9 mouse cellular contexts compared by ENCODE assay signal in genomic region chr10:62404901-62405300, GRCm38 (mm10). TPM values are rescaled to one million over a fixed set of nuclear protein-coding genes. Genes with fewer than 3 reads are reported as not detected.
DNase-seq lines count a peak whose midpoint lies in the region; ATAC-seq lines count a peak whose summit lies in the region.
"Had no signal": no experiment of that assay in that cellular context is flagged by ENCODE, and none has a peak within 500 bp of the region (broad histone marks: within the 10 kb centered on the region; RNA-seq: fewer than 3 reads in every experiment).

No protein-coding gene starts in this region.

- no peak for ATAC-seq in megakaryocyte, adult 5-6 weeks (ENCODE audit: poor library complexity, severe bottlenecking)
- ATAC-seq in forebrain, embryonic 16.5 days, result no peak; the same call in 1 of the 2 replicates
- ATAC-seq in hindbrain, embryonic 13.5 days (ENCODE audit: low FRiP score), result no peak
- ATAC-seq in midbrain, embryonic 11.5 days (ENCODE audit: low FRiP score), result no peak
- ATAC-seq in inflammation-experienced regulatory T-cells, adult 6 months, result no peak
- ATAC-seq: Patski had no signal

- WGBS in forebrain, embryonic 16.5 days, result 54% methylated on average over 14 of the region's 14 CpGs
- WGBS in hindbrain, embryonic 13.5 days, result 49% methylated on average over 14 of the region's 14 CpGs
- WGBS in midbrain, embryonic 11.5 days, result 40% methylated on average over 14 of the region's 14 CpGs

- H3K9ac ChIP-seq in forebrain, embryonic 16.5 days (replicated peaks; ENCODE audit: low read depth, low read length), result no peak overlapping the region
- H3K9ac ChIP-seq in hindbrain, embryonic 13.5 days, result 0 out of 2 replicates have a peak overlapping the region, but pooled peaks have one; percentile 26
- no peak overlapping the region for H3K9ac ChIP-seq in midbrain, embryonic 11.5 days (ENCODE audit: low read length)

- no peak overlapping the region for H3K27ac ChIP-seq in forebrain, embryonic 16.5 days (ENCODE audit: low read length)
- no peak overlapping the region for H3K27ac ChIP-seq in hindbrain, embryonic 13.5 days
- no peak overlapping the region for H3K27ac ChIP-seq in midbrain, embryonic 11.5 days (ENCODE audit: low read depth, low read length)

- H3K27me3 ChIP-seq in megakaryocyte, embryonic 14.5 days (replicated peaks), result peaks cover 55% of the 10 kb centered on the region
- H3K27me3 ChIP-seq in forebrain, embryonic 16.5 days (replicated peaks; ENCODE audit: control insufficient read depth, insufficient read depth, low read length), result no peaks in the 10 kb centered on the region
- H3K27me3 ChIP-seq in hindbrain, embryonic 13.5 days, result peaks cover 22% of the 10 kb centered on the region
- H3K27me3 ChIP-seq in midbrain, embryonic 11.5 days (ENCODE audit: control insufficient read depth, insufficient read depth, low read length), result no peaks in the 10 kb centered on the region

- H3K4me3 ChIP-seq in megakaryocyte, embryonic 14.5 days (replicated peaks), result peak overlapping the region; percentile 25
- no peak overlapping the region for H3K4me3 ChIP-seq in forebrain, embryonic 16.5 days (replicated peaks; ENCODE audit: low read length)
- peak overlapping the region; percentile 4; the same call in 1 of the 2 replicates for H3K4me3 ChIP-seq in hindbrain, embryonic 13.5 days
- H3K4me3 ChIP-seq in midbrain, embryonic 11.5 days (ENCODE audit: low read depth, low read length), result no peak overlapping the region

- no peak for DNase-seq in midbrain, embryonic 11.5 days (ENCODE audit: low spot score, missing footprints)
- peak; percentile 74 for DNase-seq in thymus, postnatal 14 days
- no peak for DNase-seq in layer of hippocampus, adult 8-10 months (ENCODE audit: low spot score in 2 of 2)

- no peaks in the 10 kb centered on the region for H3K9me3 ChIP-seq in megakaryocyte, embryonic 14.5 days
- H3K9me3 ChIP-seq in forebrain, embryonic 16.5 days (ENCODE audit: control insufficient read depth, low read length), result no peaks in the 10 kb centered on the region
- H3K9me3 ChIP-seq in hindbrain, embryonic 13.5 days, result no peaks in the 10 kb centered on the region
- H3K9me3 ChIP-seq in midbrain, embryonic 11.5 days (ENCODE audit: control insufficient read depth, low read length), result no peaks in the 10 kb centered on the region

- H3K36me3 ChIP-seq in megakaryocyte, embryonic 14.5 days (replicated peaks; ENCODE audit: low read length), result no peaks in the 10 kb centered on the region
- no peaks in the 10 kb centered on the region for H3K36me3 ChIP-seq in forebrain, embryonic 16.5 days (ENCODE audit: control insufficient read depth, insufficient read depth)
- H3K36me3 ChIP-seq in hindbrain, embryonic 13.5 days, result no peaks in the 10 kb centered on the region
- H3K36me3 ChIP-seq in midbrain, embryonic 11.5 days (ENCODE audit: control insufficient read depth, insufficient read depth, low read length), result no peaks in the 10 kb centered on the region

- H3K4me2 ChIP-seq in forebrain, embryonic 16.5 days (ENCODE audit: low read length), result peak overlapping the region; percentile 15; the same call in 1 of the 2 replicates
- H3K4me2 ChIP-seq in hindbrain, embryonic 13.5 days, result peak overlapping the region; percentile 36
- peak overlapping the region; percentile 23 for H3K4me2 ChIP-seq in midbrain, embryonic 11.5 days

- peaks cover 11% of the 10 kb centered on the region for H3K4me1 ChIP-seq in megakaryocyte, embryonic 14.5 days
- H3K4me1 ChIP-seq in forebrain, embryonic 16.5 days (replicated peaks; ENCODE audit: control insufficient read depth, insufficient read depth, low read length), result no peaks in the 10 kb centered on the region
- H3K4me1 ChIP-seq in hindbrain, embryonic 13.5 days (replicated peaks), result no peaks in the 10 kb centered on the region
- H3K4me1 ChIP-seq in midbrain, embryonic 11.5 days (ENCODE audit: control insufficient read depth, insufficient read depth, low read length), result no peaks in the 10 kb centered on the region

RNA-seq across cellular contexts. Expression of gene Hkdc1, which starts 17.4 kb away (rescaled TPM):
- not detected in 2 replicates for polyA plus RNA-seq in megakaryocyte, embryonic 14.5 days (2012; ENCODE audit: insufficient read depth, low replicate concordance)
- not detected in 2 replicates for total RNA-seq in megakaryocyte, adult 5-6 weeks (2015)
- not detected in 2 replicates for total RNA-seq in megakaryocyte, adult 5-6 weeks (2017)
- polyA plus RNA-seq in forebrain, embryonic 16.5 days (2015; fragmentation: Nextera tagmentation; extraction: Ambion mirVana), result 0.11 and 0.28 TPM in 2 replicates
- polyA plus RNA-seq in hindbrain, embryonic 13.5 days (2015; fragmentation: Nextera tagmentation; extraction: Ambion mirVana), result 0.70 and 0.89 TPM in 2 replicates
- polyA plus RNA-seq in midbrain, embryonic 11.5 days (2014; fragmentation: Nextera tagmentation; extraction: Ambion mirVana), result 0.07 and 0.11 TPM in 2 replicates
- 1 to 10 TPM; 3.2 to 6.4 (median 5.2) TPM for total RNA-seq in layer of hippocampus, adult 8-10 months (2022)
- polyA plus RNA-seq in inflammation-experienced regulatory T-cells, adult 6 months (2017; shearing (Covaris generic)), result not detected

RNA-seq across cellular contexts. Expression of gene Hk1, which starts 25.2 kb away (rescaled TPM):
- 509 and 816 TPM in 2 replicates for polyA plus RNA-seq in megakaryocyte, embryonic 14.5 days (2012; ENCODE audit: insufficient read depth, low replicate concordance)
- 17.9 and 18.8 TPM in 2 replicates for total RNA-seq in megakaryocyte, adult 5-6 weeks (2015)
- total RNA-seq in megakaryocyte, adult 5-6 weeks (2017), result 39.7 and 49.7 TPM in 2 replicates
- polyA plus RNA-seq in forebrain, embryonic 16.5 days (2015; fragmentation: Nextera tagmentation; extraction: Ambion mirVana), result 105 and 107 TPM in 2 replicates
- polyA plus RNA-seq in hindbrain, embryonic 13.5 days (2015; fragmentation: Nextera tagmentation; extraction: Ambion mirVana), result 83.4 and 93.0 TPM in 2 replicates
- polyA plus RNA-seq in midbrain, embryonic 11.5 days (2014; fragmentation: Nextera tagmentation; extraction: Ambion mirVana), result 19.3 and 23.4 TPM in 2 replicates
- total RNA-seq in layer of hippocampus, adult 8-10 months (2022), result 100 to 1,000 TPM; 306 to 330 (median 314) TPM
- 100 to 1,000 TPM in 1 of 3 experiments, 10 to 100 TPM in 2; 64.3 to 101 (median 74.8) TPM for polyA plus RNA-seq in inflammation-experienced regulatory T-cells, adult 6 months (2017; shearing (Covaris generic))

RNA-seq across cellular contexts. Expression of gene 4930507D05Rik, which starts 44.4 kb away (rescaled TPM):
- polyA plus RNA-seq in megakaryocyte, embryonic 14.5 days (2012; ENCODE audit: insufficient read depth, low replicate concordance), result not detected in 2 replicates
- not detected in 2 replicates for total RNA-seq in megakaryocyte, adult 5-6 weeks (2015)
- 0.69 TPM in 1 of 2 replicates, not detected in the other for total RNA-seq in megakaryocyte, adult 5-6 weeks (2017)
- 0.81 and 1.1 TPM in 2 replicates for polyA plus RNA-seq in forebrain, embryonic 16.5 days (2015; fragmentation: Nextera tagmentation; extraction: Ambion mirVana)
- polyA plus RNA-seq in hindbrain, embryonic 13.5 days (2015; fragmentation: Nextera tagmentation; extraction: Ambion mirVana), result 1.4 and 1.6 TPM in 2 replicates
- polyA plus RNA-seq in midbrain, embryonic 11.5 days (2014; fragmentation: Nextera tagmentation; extraction: Ambion mirVana), result 1.2 and 1.7 TPM in 2 replicates
- total RNA-seq in layer of hippocampus, adult 8-10 months (2022), result 1 to 10 TPM in 3 of 4 experiments, under 1 TPM in 1; 0.92 to 1.2 (median 1.1) TPM
- not detected for polyA plus RNA-seq in inflammation-experienced regulatory T-cells, adult 6 months (2017; shearing (Covaris generic))

RNA-seq across cellular contexts. Expression of gene Supv3l1, which starts 44.6 kb away (rescaled TPM):
- 10.9 TPM in 2 replicates for polyA plus RNA-seq in megakaryocyte, embryonic 14.5 days (2012; ENCODE audit: insufficient read depth, low replicate concordance)
- total RNA-seq in megakaryocyte, adult 5-6 weeks (2015), result 14.9 and 20.5 TPM in 2 replicates
- total RNA-seq in megakaryocyte, adult 5-6 weeks (2017), result 19.5 and 20.7 TPM in 2 replicates
- polyA plus RNA-seq in forebrain, embryonic 16.5 days (2015; fragmentation: Nextera tagmentation; extraction: Ambion mirVana), result 21.7 and 22.7 TPM in 2 replicates
- 19.9 and 21.8 TPM in 2 replicates for polyA plus RNA-seq in hindbrain, embryonic 13.5 days (2015; fragmentation: Nextera tagmentation; extraction: Ambion mirVana)
- 29.1 and 31.6 TPM in 2 replicates for polyA plus RNA-seq in midbrain, embryonic 11.5 days (2014; fragmentation: Nextera tagmentation; extraction: Ambion mirVana)
- total RNA-seq in layer of hippocampus, adult 8-10 months (2022), result 10 to 100 TPM; 21.6 to 27.3 (median 26.8) TPM
- polyA plus RNA-seq in inflammation-experienced regulatory T-cells, adult 6 months (2017; shearing (Covaris generic)), result 10 to 100 TPM in 2 of 3 experiments, 1 to 10 TPM in 1; 5.9 to 15.5 (median 10.5) TPM

Comparison
In these comparisons a context has a peak if more than half of its experiments do, and no peak if none do; other contexts are left out.
1. H3K4me3 ChIP-seq: peak in megakaryocyte, embryonic 14.5 days (single experiment) and hindbrain, embryonic 13.5 days (single experiment); none in forebrain, embryonic 16.5 days (single experiment) and midbrain, embryonic 11.5 days (single experiment).
2. Peak in every context shown above with its lines, with median percentiles within 50 percentile points of each other: H3K4me2 ChIP-seq.